Mouse (Mus musculus) midbrain, embryonic 11.5 days (tissue): ENCODE results near the gene Slc9b2. TPM values are rescaled to one million over a fixed set of nuclear protein-coding genes. Genes with fewer than 3 reads are reported as not detected.

ENCODE experiments used
- ATAC-seq: fragments of 200-750 bp; cut with Nextera tagmentation; 2 replicates; pipeline ENCODE4 v1.8.0; 2017; ENCODE audit warnings: moderate TSS enrichment, moderate library complexity; ENCODE audit not compliant: low FRiP score
- DNase-seq: peaks from one replicate; pipeline ENCODE4 v3.0.0; 2015; ENCODE audit warnings: low spot score; ENCODE audit errors: missing footprints
- H3K27ac ChIP-seq: fragments of 300-500 bp; sonication (generic); 2 replicates; pipeline ENCODE4 v1.5.1; 2014; ENCODE audit warnings: low read depth, low read length
- H3K27me3 ChIP-seq: fragments of 300-500 bp; sonication (generic); 2 replicates; pipeline ENCODE4 v1.6.1; 2014; ENCODE audit warnings: mild to moderate bottlenecking, low read length, moderate library complexity, mixed read lengths; ENCODE audit not compliant: control insufficient read depth, insufficient read depth
- H3K36me3 ChIP-seq: fragments of 300-500 bp; sonication (generic); 2 replicates; pipeline ENCODE4 v1.6.1; 2014; ENCODE audit warnings: mild to moderate bottlenecking, low read length, moderate library complexity, mixed read lengths; ENCODE audit not compliant: control insufficient read depth, insufficient read depth
- H3K4me1 ChIP-seq: fragments of 300-500 bp; sonication (generic); 2 replicates; pipeline ENCODE4 v1.6.1; 2014; ENCODE audit warnings: low read length; ENCODE audit not compliant: control insufficient read depth, insufficient read depth
- H3K4me2 ChIP-seq: fragments of 300-500 bp; sonication (generic); 2 replicates; pipeline ENCODE4 v1.6.1; 2014; ENCODE audit warnings: mild to moderate bottlenecking, moderate library complexity
- H3K4me3 ChIP-seq: fragments of 300-500 bp; sonication (generic); 2 replicates; pipeline ENCODE4 v1.5.1; 2014; ENCODE audit warnings: low read depth, low read length
- H3K9ac ChIP-seq: fragments of 300-500 bp; sonication (generic); 2 replicates; pipeline ENCODE4 v1.6.1; 2014; ENCODE audit warnings: low read length
- H3K9me3 ChIP-seq: fragments of 300-500 bp; sonication (generic); 2 replicates; pipeline ENCODE4 v1.6.1; 2016; ENCODE audit warnings: low read length; ENCODE audit not compliant: control insufficient read depth
- WGBS: fragments of 180-500 bp; shearing (Covaris S2); extraction: QIAGEN DNeasy Blood & Tissue Kit; methylation state at CpG from one replicate; pipeline ENCODE4 v1.1.7; 2014; 5-methylcytosine and 5-hydroxymethylcytosine counted together
- polyA plus RNA-seq: library from polyadenylated mRNA; unstranded; fragments of >200 nt; fragmentation: Nextera tagmentation; extraction: Ambion mirVana; gene quantifications from 2 replicates; pipeline ENCODE4 v1.2.1, GENCODE M21; 2014

Slc9b2 gene
- polyA plus RNA-seq, 1 experiment from 2014 or later: 1.3 TPM

DNA sequence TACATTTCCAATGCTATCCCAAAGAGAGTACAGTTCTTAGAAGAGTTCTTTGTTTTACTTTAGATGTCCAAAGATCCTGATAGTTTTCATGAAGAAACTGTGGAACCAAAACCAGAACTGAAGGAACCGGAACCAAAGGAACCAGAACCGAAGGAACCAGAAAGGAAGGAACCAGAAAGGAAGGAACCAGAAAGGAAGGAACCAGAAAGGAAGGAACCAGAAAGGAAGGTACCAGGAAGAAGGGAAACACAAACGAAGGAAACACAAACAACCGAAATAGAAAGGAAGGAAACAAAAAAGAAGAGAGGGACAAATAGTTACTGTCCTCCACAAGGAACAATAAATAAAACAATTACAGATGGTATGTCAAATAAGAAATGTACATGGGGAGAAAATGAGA lies 49.9 kb downstream of the Slc9b2 start:
- Histone ChIP-seq H3K9me3 (no peaks in the 10 kb centered on the region), H3K27ac (no peak overlapping the region), H3K27me3 (no peaks in the 10 kb centered on the region), H3K4me3 (no peak overlapping the region), H3K36me3 (no peaks in the 10 kb centered on the region), H3K4me1 (no peaks in the 10 kb centered on the region), H3K4me2 (no peak overlapping the region), H3K9ac (no peak overlapping the region)
- no peak for ATAC-seq
- no peak for DNase-seq
- 92% methylated on average over 4 of the region's 4 CpGs for WGBS

DNA sequence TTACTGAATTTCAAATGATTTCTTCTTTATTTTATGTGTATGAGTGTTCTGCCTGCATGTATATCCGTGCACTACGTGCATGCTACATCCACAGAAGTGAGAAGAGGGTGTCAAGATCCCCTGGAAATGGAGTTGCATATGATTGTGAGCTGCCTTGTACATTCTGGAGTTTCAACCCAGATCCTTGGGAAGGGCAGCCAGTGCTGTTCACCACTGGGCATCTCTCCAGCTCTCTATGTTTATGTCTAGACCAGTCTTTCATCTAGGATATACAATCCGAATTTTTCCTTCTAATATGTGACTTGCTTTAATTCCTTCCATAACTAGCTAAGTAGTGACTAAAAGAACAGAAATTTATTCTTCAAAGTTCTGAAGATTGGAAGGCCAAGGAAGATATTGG lies 68.3 kb downstream of the Slc9b2 start:
- no peak for ATAC-seq
- no peak for DNase-seq
- Histone ChIP-seq H3K4me3 (no peak overlapping the region), H3K4me1 (no peaks in the 10 kb centered on the region), H3K9ac (no peak overlapping the region), H3K27me3 (no peaks in the 10 kb centered on the region), H3K4me2 (no peak overlapping the region), H3K9me3 (no peaks in the 10 kb centered on the region), H3K36me3 (no peaks in the 10 kb centered on the region), H3K27ac (no peak overlapping the region)
- WGBS: 77% methylated on average over 3 of the region's 3 CpGs

DNA sequence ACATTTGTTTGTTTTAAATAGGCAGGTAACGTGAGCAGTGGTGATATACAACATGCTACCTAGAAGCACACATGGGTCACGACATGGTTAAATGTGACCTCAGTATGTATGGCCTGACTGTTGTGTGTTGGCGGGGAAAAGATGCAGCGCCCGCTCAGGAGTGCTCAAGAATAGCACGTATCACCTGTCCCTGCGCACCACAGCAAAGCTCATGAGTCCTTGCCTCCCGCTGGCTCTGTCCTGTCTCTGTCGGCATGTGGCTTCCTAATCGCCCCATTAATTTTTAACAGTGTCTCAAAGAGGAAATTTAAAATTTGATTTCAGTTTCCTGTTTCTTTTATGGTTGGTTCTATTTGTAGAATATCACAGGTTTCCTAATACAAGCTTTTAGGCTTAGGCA lies 69.9 kb downstream of the Slc9b2 start:
- Histone ChIP-seq H3K9ac (no peak overlapping the region), H3K36me3 (no peaks in the 10 kb centered on the region), H3K4me3 (no peak overlapping the region), H3K4me1 (no peaks in the 10 kb centered on the region), H3K27ac (no peak overlapping the region), H3K9me3 (no peaks in the 10 kb centered on the region), H3K4me2 (no peak overlapping the region), H3K27me3 (no peaks in the 10 kb centered on the region)
- DNase-seq: no peak
- no peak for ATAC-seq
- WGBS: 83% methylated on average over 10 of the region's 10 CpGs

DNA sequence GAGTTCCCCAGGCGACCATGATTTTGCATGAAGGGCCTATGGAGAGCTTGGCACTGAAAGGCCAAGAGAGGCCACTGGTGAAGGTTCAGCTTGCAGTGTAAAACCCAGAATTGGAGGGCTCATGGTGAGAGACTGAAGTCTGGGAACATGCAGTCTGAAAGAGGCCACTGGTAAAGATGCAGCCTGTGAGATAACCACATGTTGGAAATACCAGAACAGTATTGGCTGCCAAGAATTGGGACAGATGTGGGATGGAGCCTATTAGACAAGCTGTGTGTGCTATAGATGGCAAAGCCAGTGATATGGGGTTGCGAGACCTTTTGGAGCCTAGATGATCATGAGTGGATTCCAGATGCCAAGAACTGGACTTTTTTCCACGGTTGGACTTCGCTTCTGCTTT lies 72.4 kb downstream of the Slc9b2 start:
- Histone ChIP-seq H3K4me2 (no peak overlapping the region), H3K36me3 (no peaks in the 10 kb centered on the region), H3K27me3 (no peaks in the 10 kb centered on the region), H3K9ac (no peak overlapping the region), H3K4me1 (no peaks in the 10 kb centered on the region), H3K27ac (no peak overlapping the region), H3K4me3 (no peak overlapping the region), H3K9me3 (no peaks in the 10 kb centered on the region)
- 89% methylated on average over 4 of the region's 4 CpGs for WGBS
- no peak for ATAC-seq
- DNase-seq: no peak

DNA sequence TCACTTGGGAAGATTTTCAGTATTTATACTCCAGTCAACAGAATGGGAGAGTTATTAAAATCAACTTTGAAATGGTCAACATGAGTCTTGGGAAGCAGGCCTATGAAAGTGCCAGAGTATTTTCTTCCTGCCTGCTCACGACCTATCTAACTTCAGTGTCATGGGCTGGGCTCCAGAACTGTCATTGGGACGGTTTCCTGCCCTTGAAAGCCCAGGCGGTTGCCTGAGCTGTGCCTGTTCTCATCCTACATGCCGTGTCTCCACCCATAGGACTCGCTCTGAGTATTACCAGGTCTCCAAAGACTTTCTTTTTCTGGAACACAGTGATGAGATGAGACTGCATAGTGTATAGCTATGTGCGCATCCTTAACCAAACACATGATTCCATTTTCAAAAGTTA lies 85.7 kb downstream of the Slc9b2 start:
- Histone ChIP-seq H3K27me3 (no peaks in the 10 kb centered on the region), H3K4me2 (no peak overlapping the region), H3K9me3 (no peaks in the 10 kb centered on the region), H3K4me1 (no peaks in the 10 kb centered on the region), H3K27ac (no peak overlapping the region), H3K9ac (no peak overlapping the region), H3K36me3 (no peaks in the 10 kb centered on the region), H3K4me3 (no peak overlapping the region)
- WGBS: 83% methylated on average over 6 of the region's 6 CpGs
- DNase-seq (no peak), ATAC-seq (no peak)

Other genes starting within 250 kb of the Slc9b2 start
- gene Cenpe, start 95.2 kb upstream of the Slc9b2 start, polyA plus RNA-seq: 45.9 and 48.9 TPM in 2 replicates
- 5.7 and 6.4 TPM in 2 replicates for gene Bdh2, start 26.5 kb upstream of the Slc9b2 start, polyA plus RNA-seq
- 0.30 TPM in 1 of 2 replicates, not detected in the other for gene Slc9b1, start 40.3 kb downstream of the Slc9b2 start, polyA plus RNA-seq
- gene Cisd2, start 116.2 kb downstream of the Slc9b2 start, polyA plus RNA-seq: 85.5 and 90.0 TPM in 2 replicates
- 693 and 733 TPM in 2 replicates for gene Ube2d3, start 130.4 kb downstream of the Slc9b2 start, polyA plus RNA-seq
- 4.4 and 5.8 TPM in 2 replicates for gene Manba, start 177.9 kb downstream of the Slc9b2 start, polyA plus RNA-seq